ENCODE assay signal across 24 mouse cellular contexts in genomic region chr12:83602285-83602684, GRCm38 (mm10).
"Had no signal": no experiment of that assay in that cellular context is flagged by ENCODE, and none has a peak within 500 bp of the region (broad histone marks: within the 10 kb centered on the region; RNA-seq: fewer than 3 reads in every experiment).

No protein-coding gene starts in this region.

- H3K27ac ChIP-seq: heart, embryonic 13.5 days; heart, embryonic 15.5 days; hindbrain, embryonic 13.5 days; hindbrain, embryonic 15.5 days; hindbrain, postnatal 0 days; kidney, embryonic 15.5 days; kidney, postnatal 0 days; limb, embryonic 13.5 days had no signal

- H3K4me1 ChIP-seq: heart, embryonic 13.5 days; heart, embryonic 15.5 days; hindbrain, embryonic 13.5 days; hindbrain, embryonic 15.5 days; kidney, embryonic 15.5 days; limb, embryonic 13.5 days had no signal

- H3K4me3 ChIP-seq: heart, embryonic 13.5 days; heart, embryonic 15.5 days; hindbrain, embryonic 13.5 days; hindbrain, embryonic 15.5 days; kidney, embryonic 15.5 days; limb, embryonic 13.5 days had no signal

- H3K27me3 ChIP-seq: heart, embryonic 13.5 days; heart, embryonic 15.5 days; hindbrain, embryonic 13.5 days; hindbrain, embryonic 15.5 days; kidney, embryonic 15.5 days; limb, embryonic 13.5 days had no signal

- H3K9ac ChIP-seq: heart, embryonic 13.5 days; heart, embryonic 15.5 days; hindbrain, embryonic 13.5 days; hindbrain, embryonic 15.5 days; kidney, embryonic 15.5 days; limb, embryonic 13.5 days had no signal

- DNase-seq: gastrocnemius, postnatal 14 days; gastrocnemius, postnatal 36 days; heart, adult 18-20 months; heart, postnatal 14 days; heart, postnatal 36 days; kidney, adult 11 months; kidney, adult 2 months; kidney, adult 9 months; kidney, postnatal 14 days; kidney, postnatal 36 days; layer of hippocampus, adult 9-11 months; layer of hippocampus, postnatal 36 days; left cerebral cortex, postnatal 4 days had no signal

- H3K9me3 ChIP-seq: heart, embryonic 13.5 days; heart, embryonic 15.5 days; hindbrain, embryonic 13.5 days; hindbrain, embryonic 15.5 days; kidney, embryonic 15.5 days; limb, embryonic 13.5 days had no signal

- H3K36me3 ChIP-seq: heart, embryonic 13.5 days; heart, embryonic 15.5 days; hindbrain, embryonic 13.5 days; hindbrain, embryonic 15.5 days; kidney, embryonic 15.5 days; limb, embryonic 13.5 days had no signal

- ATAC-seq: forebrain, embryonic 16.5 days; hindbrain, postnatal 0 days; intestine, embryonic 16.5 days had no signal

- H3K4me2 ChIP-seq: heart, embryonic 11.5 days; heart, embryonic 13.5 days; heart, embryonic 15.5 days; hindbrain, embryonic 13.5 days; hindbrain, embryonic 15.5 days; kidney, embryonic 15.5 days; limb, embryonic 13.5 days had no signal
